Mouse (Mus musculus): ENCODE data around the gene Efcab14. TPM values are rescaled to one million over a fixed set of nuclear protein-coding genes. Genes with fewer than 3 reads are reported as not detected.

Efcab14 gene
- polyA plus RNA-seq, 2 experiments = 6.9 to 12.0 TPM

DNA sequence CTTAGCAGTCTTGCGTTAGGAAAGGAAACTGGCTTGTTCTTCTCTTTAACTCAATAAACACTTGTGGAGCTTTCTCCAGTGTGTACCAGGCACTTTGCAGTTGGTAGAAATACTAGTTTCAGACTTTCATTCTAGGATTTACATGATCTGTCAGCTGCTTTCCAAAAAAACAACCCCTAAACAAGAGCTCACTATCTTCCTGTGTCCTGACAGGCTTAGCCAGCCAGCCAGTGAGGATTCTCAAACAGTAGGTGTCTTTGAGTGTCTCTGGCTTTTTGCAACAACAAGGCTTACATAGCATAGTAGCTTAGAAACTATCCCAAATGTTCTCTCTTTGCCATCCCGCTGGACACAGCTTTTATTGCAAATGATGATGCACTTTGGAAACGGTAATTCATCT is 16.6 kb downstream of the Efcab14 start:
- no peak for DNase-seq (ENCODE audit: low read depth in 3 of 3, low spot score in 3 of 3)
- no peaks in the 10 kb centered on the region for H3K27me3 ChIP-seq (ENCODE audit: control insufficient read depth, insufficient read depth, low read length)
- no peaks in the 10 kb centered on the region for H3K4me1 ChIP-seq (replicated peaks; ENCODE audit: control insufficient read depth in 2 of 2, insufficient read depth in 2 of 2, low read length in 1 of 2)
- 85% methylated on average over 3 of the region's 3 CpGs for WGBS (ENCODE audit: insufficient replicate concordance)
- ATAC-seq (ENCODE audit: insufficient read depth) = no peak
- no peak overlapping the region for H3K4me2 ChIP-seq (ENCODE audit: low read depth)
- TF ChIP-seq EP300 (IDR thresholded peaks at IDR 0.05; ENCODE audit: low read depth) = no peak
- TF ChIP-seq CTCF (IDR thresholded peaks at IDR 0.05; ENCODE audit: low read depth) = no peak
- H3K4me3 ChIP-seq (ENCODE audit: insufficient read depth in 1 of 2, low read depth in 2 of 2, low read length in 2 of 2) = no peak overlapping the region
- no peaks in the 10 kb centered on the region for H3K9me3 ChIP-seq (ENCODE audit: control insufficient read depth, low read length)
- H3K27ac ChIP-seq = no peak overlapping the region
- no peak overlapping the region for H3K9ac ChIP-seq (replicated peaks)
- peaks cover 10% of the 10 kb centered on the region for H3K36me3 ChIP-seq (replicated peaks; ENCODE audit: control insufficient read depth, insufficient read depth, low read depth)

DNA sequence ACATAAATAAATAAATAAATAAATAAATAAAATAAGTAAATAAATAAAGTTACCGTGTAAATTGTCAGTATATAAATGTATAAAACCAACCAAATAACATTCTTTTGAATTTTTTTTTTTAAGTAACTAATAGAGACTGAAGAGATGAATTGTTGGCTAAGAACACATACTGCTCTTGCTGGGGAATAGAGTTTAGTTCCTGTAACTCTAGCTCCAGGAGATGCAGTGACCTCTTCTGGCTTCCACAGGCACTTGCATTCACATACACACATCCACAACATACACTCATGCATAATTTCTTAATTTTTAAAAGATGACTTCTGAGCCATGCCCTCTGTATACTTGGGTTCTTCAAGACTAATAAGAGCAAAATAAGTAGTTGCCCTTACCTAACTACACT is 17.3 kb downstream of the Efcab14 start:
- ATAC-seq (ENCODE audit: insufficient read depth) = no peak
- peaks cover 10% of the 10 kb centered on the region for H3K36me3 ChIP-seq (replicated peaks; ENCODE audit: control insufficient read depth, insufficient read depth, low read depth)
- WGBS (ENCODE audit: insufficient replicate concordance) = 81% methylated on average over 1 of the region's 1 CpGs
- DNase-seq (ENCODE audit: low read depth in 3 of 3, low spot score in 3 of 3) = no peak
- H3K27me3 ChIP-seq (ENCODE audit: control insufficient read depth, insufficient read depth, low read length) = no peaks in the 10 kb centered on the region
- no peaks in the 10 kb centered on the region for H3K4me1 ChIP-seq (replicated peaks; ENCODE audit: control insufficient read depth in 2 of 2, insufficient read depth in 2 of 2, low read length in 1 of 2)
- H3K9ac ChIP-seq (replicated peaks) = no peak overlapping the region
- no peak overlapping the region for H3K4me3 ChIP-seq (ENCODE audit: insufficient read depth in 1 of 2, low read depth in 2 of 2, low read length in 2 of 2)
- TF ChIP-seq EP300 (IDR thresholded peaks at IDR 0.05; ENCODE audit: low read depth) = no peak
- TF ChIP-seq CTCF (IDR thresholded peaks at IDR 0.05; ENCODE audit: low read depth) = no peak
- H3K9me3 ChIP-seq (ENCODE audit: control insufficient read depth, low read length) = no peaks in the 10 kb centered on the region
- H3K27ac ChIP-seq = no peak overlapping the region
- no peak overlapping the region for H3K4me2 ChIP-seq (ENCODE audit: low read depth)

DNA sequence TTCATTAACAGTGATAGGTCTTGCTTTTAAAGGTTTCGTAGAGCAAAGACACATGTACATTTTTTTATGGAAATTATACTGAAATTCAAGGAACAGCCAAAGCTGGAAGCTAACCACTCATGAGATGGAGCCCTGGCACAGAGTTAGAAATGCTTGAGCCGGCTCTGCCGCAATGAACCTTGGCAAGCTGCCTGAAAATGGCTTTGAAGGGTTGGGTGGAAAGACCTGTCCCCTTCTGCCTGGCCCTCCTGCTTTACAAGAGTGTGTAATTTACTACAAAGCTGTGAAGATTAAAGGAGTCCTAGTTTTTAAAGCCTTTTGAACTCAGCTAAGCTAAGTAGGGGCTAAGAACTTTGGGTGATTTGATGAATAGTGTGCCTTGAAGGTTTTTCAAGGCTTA is 23.7 kb downstream of the Efcab14 start:
- Histone ChIP-seq H3K36me3 (replicated peaks; ENCODE audit: control insufficient read depth, insufficient read depth, low read depth) (peaks cover 5% of the 10 kb centered on the region), H3K4me1 (replicated peaks; ENCODE audit: control insufficient read depth in 2 of 2, insufficient read depth in 2 of 2, low read length in 1 of 2) (no peaks in the 10 kb centered on the region), H3K9ac (replicated peaks) (no peak overlapping the region), H3K27ac (no peak overlapping the region), H3K27me3 (ENCODE audit: control insufficient read depth, insufficient read depth, low read length) (no peaks in the 10 kb centered on the region), H3K9me3 (ENCODE audit: control insufficient read depth, low read length) (no peaks in the 10 kb centered on the region), H3K4me3 (ENCODE audit: insufficient read depth in 1 of 2, low read depth in 2 of 2, low read length in 2 of 2) (no peak overlapping the region), H3K4me2 (ENCODE audit: low read depth) (no peak overlapping the region)
- DNase-seq (ENCODE audit: low read depth in 3 of 3, low spot score in 3 of 3) = no peak
- 87% methylated on average over 3 of the region's 3 CpGs for WGBS (ENCODE audit: insufficient replicate concordance)
- no peak for TF ChIP-seq CTCF (IDR thresholded peaks at IDR 0.05; ENCODE audit: low read depth)
- no peak for TF ChIP-seq EP300 (IDR thresholded peaks at IDR 0.05; ENCODE audit: low read depth)
- no peak for ATAC-seq (ENCODE audit: insufficient read depth)

DNA sequence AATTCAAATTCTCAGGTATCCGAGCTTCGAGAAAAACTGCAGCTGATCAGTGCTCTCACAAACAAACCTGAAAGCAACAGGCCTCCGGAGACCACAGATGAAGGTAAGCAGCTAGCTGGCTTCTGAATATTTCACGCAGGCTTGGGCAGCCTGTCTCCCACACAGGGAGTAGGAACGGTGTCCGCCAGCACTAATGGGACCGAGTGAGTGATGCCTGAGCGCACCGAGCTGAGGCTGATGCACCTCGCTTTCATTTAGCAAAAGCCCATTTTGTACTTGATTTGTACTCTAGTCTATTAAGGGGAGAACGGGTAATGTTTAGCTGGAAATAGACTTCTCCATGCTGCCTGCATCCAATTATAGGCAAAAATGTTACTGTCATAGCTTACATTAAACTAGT is 27.0 kb downstream of the Efcab14 start:
- Histone ChIP-seq H3K9me3 (ENCODE audit: control insufficient read depth, low read length) (no peaks in the 10 kb centered on the region), H3K27ac (no peak overlapping the region), H3K4me3 (ENCODE audit: insufficient read depth in 1 of 2, low read depth in 2 of 2, low read length in 2 of 2) (no peak overlapping the region), H3K4me1 (replicated peaks; ENCODE audit: control insufficient read depth in 2 of 2, insufficient read depth in 2 of 2, low read length in 1 of 2) (no peaks in the 10 kb centered on the region), H3K4me2 (ENCODE audit: low read depth) (no peak overlapping the region), H3K36me3 (replicated peaks; ENCODE audit: control insufficient read depth, insufficient read depth, low read depth) (peaks cover 11% of the 10 kb centered on the region), H3K27me3 (ENCODE audit: control insufficient read depth, insufficient read depth, low read length) (no peaks in the 10 kb centered on the region), H3K9ac (replicated peaks) (no peak overlapping the region)
- DNase-seq (ENCODE audit: low read depth in 3 of 3, low spot score in 3 of 3) = no peak
- no peak for TF ChIP-seq CTCF (IDR thresholded peaks at IDR 0.05; ENCODE audit: low read depth)
- no peak for TF ChIP-seq EP300 (IDR thresholded peaks at IDR 0.05; ENCODE audit: low read depth)
- no peak for ATAC-seq (ENCODE audit: insufficient read depth)
- 86% methylated on average over 11 of the region's 11 CpGs for WGBS (ENCODE audit: insufficient replicate concordance)

DNA sequence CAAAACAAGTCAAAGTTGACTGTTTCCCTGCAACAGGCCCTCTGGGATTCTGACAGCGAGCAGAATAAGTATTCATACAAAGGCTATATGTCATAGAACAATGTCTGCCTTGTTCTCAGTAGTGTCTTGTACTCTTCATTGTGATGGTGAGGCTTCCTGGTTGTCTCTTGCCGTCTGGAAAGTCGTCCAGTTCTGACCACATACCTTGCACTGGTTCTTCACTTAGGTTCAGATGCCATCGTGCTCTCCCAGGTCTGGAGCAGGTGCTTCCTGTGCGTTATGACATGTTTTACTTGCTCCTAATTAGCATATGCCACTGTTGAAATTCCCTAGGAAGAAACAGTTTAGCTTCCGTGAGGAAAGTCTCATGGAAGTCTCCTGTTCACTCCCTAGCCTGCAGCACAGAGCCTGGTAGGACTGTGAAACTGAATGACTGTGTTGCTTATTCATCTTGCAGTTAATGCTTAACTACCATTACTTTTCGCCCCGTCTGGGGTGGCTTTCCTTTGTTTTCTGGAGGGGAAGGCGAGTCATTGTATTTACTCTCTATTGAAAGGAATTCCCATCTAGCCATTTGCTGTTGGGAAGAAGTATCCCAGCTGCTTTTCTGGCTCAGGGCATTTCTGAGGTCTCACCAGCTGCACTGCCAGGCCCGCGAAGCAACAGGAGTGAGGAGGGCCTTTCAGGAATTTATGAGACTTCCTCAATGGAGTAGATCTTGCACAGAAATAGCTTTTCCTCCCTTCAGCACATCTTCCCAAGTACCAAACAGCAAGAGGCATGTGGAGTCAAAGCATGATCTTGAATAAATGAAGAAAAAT is 30.3 kb downstream of the Efcab14 start:
- Histone ChIP-seq H3K4me3 (ENCODE audit: insufficient read depth in 1 of 2, low read depth in 2 of 2, low read length in 2 of 2) (no peak overlapping the region), H3K4me1 (replicated peaks; ENCODE audit: control insufficient read depth in 2 of 2, insufficient read depth in 2 of 2, low read length in 1 of 2) (no peaks in the 10 kb centered on the region), H3K4me2 (ENCODE audit: low read depth) (no peak overlapping the region), H3K36me3 (replicated peaks; ENCODE audit: control insufficient read depth, insufficient read depth, low read depth) (peaks cover 11% of the 10 kb centered on the region), H3K27me3 (ENCODE audit: control insufficient read depth, insufficient read depth, low read length) (no peaks in the 10 kb centered on the region), H3K27ac (no peak overlapping the region), H3K9me3 (ENCODE audit: control insufficient read depth, low read length) (no peaks in the 10 kb centered on the region), H3K9ac (replicated peaks) (no peak overlapping the region)
- TF ChIP-seq CTCF (IDR thresholded peaks at IDR 0.05; ENCODE audit: low read depth) (no peak), EP300 (IDR thresholded peaks at IDR 0.05; ENCODE audit: low read depth) (no peak)
- WGBS (ENCODE audit: insufficient replicate concordance) = 69% methylated on average over 11 of the region's 11 CpGs
- no peak for ATAC-seq (ENCODE audit: insufficient read depth)
- no peak for DNase-seq (ENCODE audit: low read depth in 3 of 3, low spot score in 3 of 3)

All from liver, embryonic 14.5 days (tissue).